Mouse (Mus musculus): Measurements from ENCODE around the gene Ceacam18. TPM values are rescaled to one million over a fixed set of nuclear protein-coding genes. Genes with fewer than 3 reads are reported as not detected.

Gene Ceacam18
- total and polyA plus RNA-seq, 3 experiments: 0.04 to 0.08 TPM; not detected in 1

- no peak overlapping the region for H3K27ac ChIP-seq (ENCODE audit: control insufficient read depth, low read depth, low read length)
- H3K4me1 ChIP-seq (ENCODE audit: control insufficient read depth in 1 of 2, insufficient read depth in 2 of 2, low read length in 2 of 2): peaks cover 0 to 5% of the 10 kb centered on the region in 2 experiments; a peak in 1 of 4 replicates
- H3K36me3 ChIP-seq (ENCODE audit: control insufficient read depth in 1 of 2, insufficient read depth in 2 of 2, low read length in 2 of 2): peaks cover 0 to 2% of the 10 kb centered on the region in 2 experiments; a peak in 1 of 4 replicates
- TF ChIP-seq SIN3A (IDR thresholded peaks at IDR 0.05; ENCODE audit: low read length) (no peak), KAT2A (conservative IDR thresholded peaks at IDR 0.05; ENCODE audit: low read depth, low read length) (no peak), NELFE (IDR thresholded peaks at IDR 0.05; ENCODE audit: low read depth, low read length) (no peak), GATA1 (IDR thresholded peaks at IDR 0.05; ENCODE audit: low read depth, low read length) (no peak), TCF12 (IDR thresholded peaks at IDR 0.05; ENCODE audit: low read depth, low read length) (no peak), POLR2A (IDR thresholded peaks at IDR 0.05; ENCODE audit: control insufficient read depth in 1 of 2, insufficient read depth in 1 of 2, low read depth in 1 of 2, low read length in 2 of 2, poor library complexity in 1 of 2) (no peak)
- DNase-seq (ENCODE audit: low read depth, low spot score): no peak
- H3K79me2 ChIP-seq (ENCODE audit: control insufficient read depth, insufficient read depth, low read length, poor library complexity): peaks cover 18% of the 10 kb centered on the region
- no peaks in the 10 kb centered on the region for H3K9me3 ChIP-seq (replicated peaks; ENCODE audit: insufficient read depth, low read length)
- no peaks in the 10 kb centered on the region for H3K27me3 ChIP-seq (ENCODE audit: control insufficient read depth in 1 of 2, insufficient read depth in 2 of 2, low read length in 2 of 2)
- H3K4me3 ChIP-seq (ENCODE audit: control insufficient read depth in 1 of 2, insufficient read depth in 1 of 2, low read depth in 2 of 2, low read length in 2 of 2): no peak overlapping the region
- no peak overlapping the region for H3K9ac ChIP-seq (ENCODE audit: control insufficient read depth, low read depth, low read length, poor library complexity, severe bottlenecking)
Observed at GRCm38 (mm10) chr7:43675091-43675490, 40.6 kb downstream of the Ceacam18 start.

GRCm38 (mm10) chr7:43678517-43678916 is 44.0 kb downstream of the Ceacam18 start:
- Histone ChIP-seq H3K36me3 (ENCODE audit: control insufficient read depth in 1 of 2, insufficient read depth in 2 of 2, low read length in 2 of 2) (no peaks in the 10 kb centered on the region; a peak in 1 of 4 replicates), H3K9ac (ENCODE audit: control insufficient read depth, low read depth, low read length, poor library complexity, severe bottlenecking) (no peak overlapping the region), H3K79me2 (ENCODE audit: control insufficient read depth, insufficient read depth, low read length, poor library complexity) (peaks cover 5% of the 10 kb centered on the region; the same call in 1 of the 2 replicates), H3K4me3 (ENCODE audit: control insufficient read depth in 1 of 2, insufficient read depth in 1 of 2, low read depth in 2 of 2, low read length in 2 of 2) (no peak overlapping the region), H3K27ac (ENCODE audit: control insufficient read depth, low read depth, low read length) (no peak overlapping the region), H3K27me3 (ENCODE audit: control insufficient read depth in 1 of 2, insufficient read depth in 2 of 2, low read length in 2 of 2) (no peaks in the 10 kb centered on the region), H3K9me3 (replicated peaks; ENCODE audit: insufficient read depth, low read length) (no peaks in the 10 kb centered on the region), H3K4me1 (ENCODE audit: control insufficient read depth in 1 of 2, insufficient read depth in 2 of 2, low read length in 2 of 2) (no peaks in the 10 kb centered on the region)
- peak; percentile 58 for DNase-seq (ENCODE audit: low read depth, low spot score)
- TF ChIP-seq SMC3 (IDR thresholded peaks at IDR 0.05; ENCODE audit: low read depth, low read length) (peak; percentile 49), ZMIZ1 (IDR thresholded peaks at IDR 0.05; ENCODE audit: low read depth, low read length) (no peak), MYB (IDR thresholded peaks at IDR 0.05; ENCODE audit: low read depth, low read length) (no peak), HCFC1 (IDR thresholded peaks at IDR 0.05; ENCODE audit: low read depth, low read length) (no peak), EP300 (IDR thresholded peaks at IDR 0.05; ENCODE audit: low read depth in 1 of 2, low read length in 2 of 2) (no peak), CTCF (IDR thresholded peaks at IDR 0.05 in 2 of 3, conservative IDR thresholded peaks at IDR 0.05 in 1 of 3; ENCODE audit: control insufficient read depth in 1 of 3, insufficient read depth in 1 of 3, low read depth in 2 of 3, low read length in 3 of 3, poor library complexity in 1 of 3, severe bottlenecking in 1 of 3) (peak; percentile 55 to 76 (median 67)), RAD21 (IDR thresholded peaks at IDR 0.05; ENCODE audit: low read depth, low read length) (peak; percentile 14)

GRCm38 (mm10) chr7:43680960-43681359 is 46.5 kb downstream of the Ceacam18 start:
- Histone ChIP-seq H3K79me2 (ENCODE audit: control insufficient read depth, insufficient read depth, low read length, poor library complexity) (no peaks in the 10 kb centered on the region), H3K4me1 (ENCODE audit: control insufficient read depth in 1 of 2, insufficient read depth in 2 of 2, low read length in 2 of 2) (no peaks in the 10 kb centered on the region), H3K27me3 (ENCODE audit: control insufficient read depth in 1 of 2, insufficient read depth in 2 of 2, low read length in 2 of 2) (no peaks in the 10 kb centered on the region), H3K27ac (ENCODE audit: control insufficient read depth, low read depth, low read length) (no peak overlapping the region), H3K36me3 (ENCODE audit: control insufficient read depth in 1 of 2, insufficient read depth in 2 of 2, low read length in 2 of 2) (no peaks in the 10 kb centered on the region; a peak in 1 of 4 replicates), H3K9me3 (replicated peaks; ENCODE audit: insufficient read depth, low read length) (no peaks in the 10 kb centered on the region), H3K9ac (ENCODE audit: control insufficient read depth, low read depth, low read length, poor library complexity, severe bottlenecking) (no peak overlapping the region), H3K4me3 (ENCODE audit: control insufficient read depth in 1 of 2, insufficient read depth in 1 of 2, low read depth in 2 of 2, low read length in 2 of 2) (no peak overlapping the region)
- TF ChIP-seq SMC3 (IDR thresholded peaks at IDR 0.05; ENCODE audit: low read depth, low read length): peak; percentile 60
- TF ChIP-seq RAD21 (IDR thresholded peaks at IDR 0.05; ENCODE audit: low read depth, low read length): peak; percentile 67
- no peak for TF ChIP-seq ZMIZ1 (IDR thresholded peaks at IDR 0.05; ENCODE audit: low read depth, low read length)
- TF ChIP-seq ZC3H11A (IDR thresholded peaks at IDR 0.05; ENCODE audit: low read depth, low read length): peak; percentile 20; the same call in 1 of the 2 replicates
- peak; percentile 59 to 73 (median 71) for TF ChIP-seq CTCF (IDR thresholded peaks at IDR 0.05 in 2 of 3, conservative IDR thresholded peaks at IDR 0.05 in 1 of 3; ENCODE audit: control insufficient read depth in 1 of 3, insufficient read depth in 1 of 3, low read depth in 2 of 3, low read length in 3 of 3, poor library complexity in 1 of 3, severe bottlenecking in 1 of 3)
- peak; percentile 52 for DNase-seq (ENCODE audit: low read depth, low spot score)

Data from MEL (cell line).